Mouse (Mus musculus): ENCODE results near the gene Cd99l2. TPM values are rescaled to one million over a fixed set of nuclear protein-coding genes. Genes with fewer than 3 reads are reported as not detected.

The Cd99l2 gene
- 43.2 and 49.0 TPM in 2 replicates for polyA plus RNA-seq (2015; fragmentation: Nextera tagmentation; extraction: Ambion mirVana)

DNA sequence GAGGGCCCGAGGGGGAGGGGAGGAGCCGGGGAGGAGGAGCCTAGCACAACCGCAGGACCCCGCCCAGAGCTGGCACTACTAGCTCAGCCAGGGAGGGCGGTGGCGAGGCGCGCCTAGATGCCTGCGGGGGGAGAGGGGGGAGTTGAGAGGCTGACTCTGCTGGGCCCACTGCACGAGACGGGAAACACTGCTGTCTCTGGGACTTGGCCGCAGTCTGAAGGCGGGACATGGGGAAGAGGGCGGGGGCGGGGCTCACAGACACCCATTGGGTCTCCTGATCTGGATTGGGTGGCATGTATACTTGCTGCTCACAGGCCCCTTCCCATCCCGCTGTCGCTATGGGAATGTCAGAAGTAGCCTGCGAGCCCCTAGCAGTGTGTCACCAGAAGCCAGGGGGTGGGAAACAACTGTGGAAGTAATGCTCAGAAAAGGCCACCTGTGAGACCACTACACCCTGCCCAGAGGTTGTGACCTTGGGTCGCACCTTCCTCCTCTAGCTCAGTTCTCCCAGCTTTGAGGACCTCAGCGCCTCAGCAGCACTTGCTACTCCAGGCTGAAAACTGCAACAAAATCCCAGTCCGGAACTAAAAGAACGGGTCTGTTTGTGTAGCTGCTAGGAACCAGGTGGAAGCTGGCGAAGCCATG lies at the start of gene Cd99l2:
TSS of gene Cd99l2 (minus strand) at position 216 of the 645 bp plus-strand sequence.
- H3K27me3 ChIP-seq = no peaks in the 10 kb centered on the region
- peak within 1 kb of the TSS; percentile 64 for H3K4me2 ChIP-seq
- 24% methylated on average over 16 of the region's 23 CpGs for WGBS
- H3K36me3 ChIP-seq (ENCODE audit: poor library complexity, severe bottlenecking) = no peaks in the 10 kb centered on the region
- H3K9me3 ChIP-seq (replicated peaks) = no peaks in the 10 kb centered on the region
- peaks cover 16% of the 10 kb centered on the region for H3K4me1 ChIP-seq
- ATAC-seq = peak; percentile 97
- H3K4me3 ChIP-seq = peak within 1 kb of the TSS; percentile 50
- H3K27ac ChIP-seq = peak within 1 kb of the TSS; percentile 85
- H3K9ac ChIP-seq = peak within 1 kb of the TSS; percentile 67

DNA sequence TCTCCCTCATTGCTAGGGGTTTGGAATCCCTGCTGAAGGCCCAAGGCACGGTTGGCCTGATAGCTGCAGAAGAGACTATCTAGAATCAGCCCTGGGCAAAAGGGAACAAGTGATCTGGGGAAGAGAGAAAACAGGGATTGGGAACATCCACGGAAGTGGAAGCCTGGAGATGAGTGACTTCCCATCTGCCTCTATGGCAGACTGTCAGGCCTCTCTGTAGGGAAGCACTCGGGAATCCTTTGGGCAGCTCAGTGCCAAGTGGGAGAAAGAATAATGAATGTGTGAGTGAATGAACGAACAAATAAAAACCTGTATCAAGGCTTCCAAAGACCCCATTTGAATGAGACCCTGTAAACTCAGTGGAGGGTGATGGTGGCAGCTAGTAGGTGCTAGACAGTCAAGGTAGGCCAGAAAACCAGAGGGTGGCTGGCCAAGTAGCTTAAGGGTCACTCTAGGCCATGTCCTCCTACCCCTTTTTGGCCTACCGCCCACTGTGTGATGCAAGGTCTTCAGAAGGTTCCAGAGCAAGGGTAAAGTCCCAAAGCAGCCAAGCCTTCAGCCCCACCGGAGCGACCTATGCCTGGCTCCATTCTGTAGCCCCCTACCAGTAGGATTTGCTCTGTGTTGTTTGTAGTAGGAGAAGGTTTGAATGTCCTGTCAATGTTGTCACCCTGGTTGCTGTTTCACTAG lies 48.3 kb upstream of the Cd99l2 start:
- no peaks in the 10 kb centered on the region for H3K27me3 ChIP-seq
- H3K4me3 ChIP-seq = no peak overlapping the region
- H3K9ac ChIP-seq = no peak overlapping the region
- WGBS = 76% methylated on average over 7 of the region's 7 CpGs
- no peak overlapping the region for H3K4me2 ChIP-seq
- no peaks in the 10 kb centered on the region for H3K4me1 ChIP-seq
- no peak for ATAC-seq
- H3K9me3 ChIP-seq (replicated peaks) = no peaks in the 10 kb centered on the region
- no peaks in the 10 kb centered on the region for H3K36me3 ChIP-seq (ENCODE audit: poor library complexity, severe bottlenecking)
- H3K27ac ChIP-seq = no peak overlapping the region

DNA sequence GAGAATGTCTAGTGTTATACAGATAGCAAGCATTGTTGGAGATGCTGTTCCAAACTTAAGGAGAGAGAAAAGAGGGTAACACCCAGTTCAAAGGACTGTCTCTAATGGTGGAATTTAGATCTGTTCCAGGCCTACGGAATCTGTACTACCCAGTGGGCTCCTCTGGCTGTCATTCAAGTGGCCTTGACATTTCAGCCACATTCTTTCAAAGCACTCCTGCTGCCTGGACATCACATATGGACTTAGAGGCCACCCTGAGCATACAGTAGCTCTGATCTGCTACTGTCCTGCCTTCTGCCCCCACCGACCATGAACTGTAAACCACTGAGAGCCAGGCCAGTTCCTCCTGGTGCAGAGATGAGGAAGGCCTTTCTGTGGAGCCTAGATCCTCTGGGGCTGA lies 45.1 kb upstream of the Cd99l2 start:
- no peak for ATAC-seq
- 64% methylated on average over 2 of the region's 2 CpGs for WGBS
- no peak overlapping the region for H3K4me3 ChIP-seq
- no peaks in the 10 kb centered on the region for H3K9me3 ChIP-seq (replicated peaks)
- H3K27me3 ChIP-seq = no peaks in the 10 kb centered on the region
- H3K27ac ChIP-seq = no peak overlapping the region
- no peak overlapping the region for H3K4me2 ChIP-seq
- H3K4me1 ChIP-seq = no peaks in the 10 kb centered on the region
- H3K36me3 ChIP-seq (ENCODE audit: poor library complexity, severe bottlenecking) = no peaks in the 10 kb centered on the region
- H3K9ac ChIP-seq = no peak overlapping the region

DNA sequence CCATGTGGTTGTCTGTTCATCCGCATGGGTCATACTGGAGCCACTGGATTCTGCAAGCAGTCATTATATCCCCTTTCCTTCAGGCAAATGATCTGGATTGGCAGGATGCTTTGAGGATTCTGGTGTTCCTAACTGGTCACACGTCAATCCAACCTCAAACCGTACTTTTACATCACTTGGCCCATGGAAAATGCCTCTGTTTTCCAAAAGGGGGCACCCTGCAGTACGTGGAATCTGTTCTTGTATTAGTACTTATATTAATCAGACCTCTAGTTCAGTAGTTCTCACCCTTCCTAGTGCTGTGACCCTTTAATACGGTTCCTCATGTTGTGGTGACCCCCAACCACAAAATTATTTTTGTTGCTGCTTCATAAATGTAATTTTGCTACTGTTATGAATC lies 41.5 kb upstream of the Cd99l2 start:
- Histone ChIP-seq H3K27ac (no peak overlapping the region), H3K27me3 (no peaks in the 10 kb centered on the region), H3K36me3 (ENCODE audit: poor library complexity, severe bottlenecking) (no peaks in the 10 kb centered on the region), H3K9me3 (replicated peaks) (no peaks in the 10 kb centered on the region), H3K9ac (no peak overlapping the region), H3K4me3 (no peak overlapping the region), H3K4me2 (no peak overlapping the region), H3K4me1 (no peaks in the 10 kb centered on the region; the same call in 1 of the 2 replicates)
- WGBS = 74% methylated on average over 5 of the region's 5 CpGs
- ATAC-seq = no peak

DNA sequence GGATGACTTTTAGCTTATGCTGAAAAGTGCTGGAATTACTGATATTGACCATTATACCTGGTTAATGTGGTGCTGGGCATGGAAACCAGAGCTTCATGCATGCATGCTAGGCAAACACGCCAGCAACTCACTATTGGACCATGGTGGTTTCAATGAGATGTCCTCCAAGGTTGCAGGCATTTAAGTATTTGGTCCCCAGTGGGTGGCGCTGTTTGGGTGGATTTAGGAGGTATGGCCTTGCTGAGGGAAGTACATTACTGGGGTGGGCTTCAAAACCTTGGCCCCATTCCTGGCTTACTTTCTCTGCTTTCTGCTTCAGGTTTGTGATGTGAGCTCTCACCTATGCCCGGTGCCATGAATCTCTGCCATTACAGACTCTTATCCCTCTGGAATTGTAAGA lies 40.0 kb upstream of the Cd99l2 start:
- Histone ChIP-seq H3K9ac (no peak overlapping the region), H3K27me3 (no peaks in the 10 kb centered on the region), H3K4me1 (peaks cover 12% of the 10 kb centered on the region), H3K9me3 (replicated peaks) (no peaks in the 10 kb centered on the region), H3K4me2 (no peak overlapping the region), H3K27ac (no peak overlapping the region), H3K36me3 (ENCODE audit: poor library complexity, severe bottlenecking) (no peaks in the 10 kb centered on the region), H3K4me3 (no peak overlapping the region)
- no peak for ATAC-seq
- WGBS = 66% methylated on average over 3 of the region's 3 CpGs

DNA sequence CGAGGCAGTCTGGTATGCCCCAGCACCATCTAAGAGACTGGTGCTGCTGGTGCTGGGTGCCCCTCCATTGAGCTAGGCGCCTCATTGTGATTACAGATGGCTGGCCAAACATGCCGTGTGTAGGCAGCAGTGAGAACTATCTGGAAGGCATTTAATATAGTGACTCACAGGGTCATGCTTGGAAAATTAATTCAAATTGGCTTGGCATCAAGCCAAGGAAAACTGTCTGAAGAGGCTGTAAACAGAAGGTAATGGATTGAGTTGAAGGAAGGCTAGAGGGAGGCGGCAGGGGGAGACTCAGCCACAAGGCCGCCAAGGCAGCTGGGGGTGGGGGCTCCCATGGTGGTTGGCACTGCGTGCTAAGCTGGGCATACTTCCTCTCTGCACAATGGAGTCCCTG lies 36.0 kb upstream of the Cd99l2 start:
- H3K4me2 ChIP-seq = no peak overlapping the region
- WGBS = 45% methylated on average over 6 of the region's 6 CpGs
- H3K27ac ChIP-seq = no peak overlapping the region
- H3K9ac ChIP-seq = no peak overlapping the region
- no peaks in the 10 kb centered on the region for H3K9me3 ChIP-seq (replicated peaks)
- H3K27me3 ChIP-seq = no peaks in the 10 kb centered on the region
- ATAC-seq = peak; percentile 91
- no peak overlapping the region for H3K4me3 ChIP-seq
- H3K36me3 ChIP-seq (ENCODE audit: poor library complexity, severe bottlenecking) = no peaks in the 10 kb centered on the region
- H3K4me1 ChIP-seq = peaks cover 12% of the 10 kb centered on the region

DNA sequence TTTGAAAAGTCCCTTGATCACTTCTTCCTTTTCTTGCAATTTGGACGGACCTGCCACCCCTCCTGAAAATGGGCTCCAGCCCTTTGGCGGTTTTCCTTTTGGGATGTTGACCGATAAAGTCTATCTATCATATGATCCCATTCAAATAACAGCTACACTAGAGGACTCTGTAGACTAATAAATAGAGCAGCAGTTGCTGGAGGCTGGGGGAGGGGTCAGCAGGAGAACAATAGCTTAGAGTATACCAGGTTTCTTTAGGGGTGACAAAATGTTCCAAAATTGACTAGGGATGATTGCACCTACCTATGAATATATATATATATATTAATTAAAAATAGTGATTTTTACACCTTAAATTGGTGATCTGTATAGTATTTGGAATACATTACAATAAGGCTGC lies 35.5 kb upstream of the Cd99l2 start:
- ATAC-seq = peak; percentile 53; the same call in 1 of the 2 replicates
- no peaks in the 10 kb centered on the region for H3K36me3 ChIP-seq (ENCODE audit: poor library complexity, severe bottlenecking)
- H3K27me3 ChIP-seq = no peaks in the 10 kb centered on the region
- H3K4me1 ChIP-seq = peaks cover 12% of the 10 kb centered on the region
- no peak overlapping the region for H3K4me2 ChIP-seq
- WGBS = 65% methylated on average over 3 of the region's 3 CpGs
- no peak overlapping the region for H3K27ac ChIP-seq
- no peak overlapping the region for H3K4me3 ChIP-seq
- no peaks in the 10 kb centered on the region for H3K9me3 ChIP-seq (replicated peaks)
- no peak overlapping the region for H3K9ac ChIP-seq

DNA sequence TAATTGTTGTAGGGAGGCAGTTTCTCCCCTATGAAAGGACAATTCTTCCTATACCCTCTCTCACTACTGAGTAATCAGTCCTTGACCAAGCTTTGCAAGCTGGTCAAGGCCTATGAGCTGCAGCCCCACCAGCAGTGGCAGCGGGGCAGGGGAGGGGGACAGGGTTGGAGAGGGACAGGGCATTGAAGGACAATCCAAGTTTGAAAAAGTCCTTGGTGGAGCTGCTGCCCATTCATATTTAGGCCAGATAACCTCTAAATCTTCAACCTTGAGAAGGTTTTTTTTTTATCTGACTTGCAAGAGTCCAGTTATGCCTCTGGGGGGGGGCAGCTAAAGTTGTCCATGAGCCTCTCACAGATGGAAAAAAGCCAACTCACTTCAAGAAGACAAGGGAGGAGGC lies 34.8 kb upstream of the Cd99l2 start:
- 87% methylated on average over 1 of the region's 1 CpGs for WGBS
- ATAC-seq = no peak
- no peaks in the 10 kb centered on the region for H3K9me3 ChIP-seq (replicated peaks)

DNA sequence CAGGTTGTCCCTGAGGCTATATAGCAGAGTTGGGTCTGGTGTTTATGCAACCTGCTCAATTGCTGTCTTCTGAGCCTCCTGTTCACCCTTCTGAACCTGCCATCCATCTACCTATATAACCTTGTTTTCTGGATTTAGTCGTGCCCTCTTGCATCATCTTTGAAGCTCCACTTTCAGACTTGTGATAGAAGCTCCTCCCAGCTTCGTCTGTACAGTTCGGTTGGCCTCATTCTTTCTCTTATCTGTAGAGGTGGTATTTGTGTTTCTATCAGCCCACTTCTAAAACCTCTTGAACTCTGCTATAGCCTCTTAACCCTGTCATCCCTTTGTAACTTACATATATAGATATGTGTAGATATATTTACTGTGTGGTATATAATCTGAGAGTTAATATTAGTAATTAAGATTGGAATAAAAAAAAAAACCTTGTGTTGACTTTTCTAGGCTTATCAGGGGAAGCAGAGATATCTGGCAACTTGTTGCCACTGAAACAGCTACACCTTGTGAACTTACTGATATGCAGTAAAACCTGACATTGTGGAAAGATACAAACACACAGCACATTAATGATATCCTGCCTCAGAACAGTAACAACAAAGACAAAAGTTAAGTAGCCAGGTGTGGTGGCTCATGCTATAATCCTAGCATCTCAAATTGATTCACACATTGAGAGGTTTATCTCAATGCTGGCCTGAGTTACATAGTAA lies 33.1 kb upstream of the Cd99l2 start:
- no peak overlapping the region for H3K4me2 ChIP-seq
- H3K9ac ChIP-seq = no peak overlapping the region
- no peak overlapping the region for H3K4me3 ChIP-seq
- peaks cover 12% of the 10 kb centered on the region for H3K4me1 ChIP-seq
- H3K27ac ChIP-seq = no peak overlapping the region
- no peaks in the 10 kb centered on the region for H3K9me3 ChIP-seq (replicated peaks)
- ATAC-seq = no peak
- no peaks in the 10 kb centered on the region for H3K36me3 ChIP-seq (ENCODE audit: poor library complexity, severe bottlenecking)
- 77% methylated on average over 3 of the region's 3 CpGs for WGBS
- H3K27me3 ChIP-seq = no peaks in the 10 kb centered on the region

More for the DNA sequence above, 34.8 kb upstream of the Cd99l2 start:
- Histone ChIP-seq H3K4me3 (no peak overlapping the region), H3K4me2 (no peak overlapping the region), H3K36me3 (ENCODE audit: poor library complexity, severe bottlenecking) (no peaks in the 10 kb centered on the region), H3K27ac (no peak overlapping the region), H3K9ac (no peak overlapping the region), H3K4me1 (peaks cover 12% of the 10 kb centered on the region), H3K27me3 (no peaks in the 10 kb centered on the region)

DNA sequence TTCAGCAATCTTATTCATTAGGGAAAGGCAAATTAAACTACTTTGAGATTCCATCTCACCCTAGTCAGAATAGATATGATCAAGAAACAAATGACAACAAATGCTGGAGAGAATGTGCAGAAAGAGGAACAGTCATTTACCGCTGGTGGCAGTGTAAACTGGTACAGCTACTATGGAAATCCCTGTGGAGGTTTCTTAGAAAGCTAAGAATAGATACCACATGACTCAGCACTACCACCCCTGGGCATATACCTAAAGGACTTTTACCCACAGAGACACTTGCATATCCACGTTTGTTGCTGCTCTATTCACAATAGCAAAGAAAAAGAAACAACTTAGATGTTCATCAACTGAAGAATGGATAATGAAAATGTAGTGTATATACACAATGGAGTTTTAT lies 31.7 kb upstream of the Cd99l2 start:
- H3K27ac ChIP-seq = no peak overlapping the region
- no peak overlapping the region for H3K4me2 ChIP-seq
- H3K36me3 ChIP-seq (ENCODE audit: poor library complexity, severe bottlenecking) = no peaks in the 10 kb centered on the region
- no peak overlapping the region for H3K9ac ChIP-seq
- H3K27me3 ChIP-seq = no peaks in the 10 kb centered on the region
- H3K4me3 ChIP-seq = no peak overlapping the region
- 74% methylated on average over 2 of the region's 2 CpGs for WGBS
- no peak for ATAC-seq
- H3K9me3 ChIP-seq (replicated peaks) = no peaks in the 10 kb centered on the region
- peaks cover 12% of the 10 kb centered on the region for H3K4me1 ChIP-seq

DNA sequence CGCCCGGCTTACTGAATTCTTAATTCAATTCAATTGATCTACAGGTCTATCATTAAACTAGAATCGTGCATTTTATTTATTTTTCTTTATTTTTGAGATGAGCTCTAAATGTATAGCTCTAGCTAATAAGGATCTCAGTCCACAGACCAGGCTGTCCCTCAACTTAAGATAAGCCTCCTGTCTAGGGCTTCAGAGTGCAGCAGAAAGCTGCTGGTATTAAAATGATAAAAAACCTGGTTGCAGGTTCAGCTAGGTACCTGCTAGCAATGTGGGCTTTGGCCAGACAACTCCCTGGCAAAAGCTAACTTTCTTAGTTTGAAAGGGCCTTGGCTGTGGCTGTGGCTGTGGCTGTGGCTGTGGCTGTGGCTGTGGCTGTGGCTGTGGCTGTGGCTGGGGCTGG lies 30.2 kb upstream of the Cd99l2 start:
- WGBS = 92% methylated on average over 3 of the region's 3 CpGs
- peaks cover 2% of the 10 kb centered on the region for H3K4me1 ChIP-seq
- H3K27ac ChIP-seq = no peak overlapping the region
- ATAC-seq = no peak
- H3K9me3 ChIP-seq (replicated peaks) = no peaks in the 10 kb centered on the region
- H3K36me3 ChIP-seq (ENCODE audit: poor library complexity, severe bottlenecking) = no peaks in the 10 kb centered on the region
- H3K27me3 ChIP-seq = no peaks in the 10 kb centered on the region
- H3K9ac ChIP-seq = no peak overlapping the region
- no peak overlapping the region for H3K4me2 ChIP-seq
- no peak overlapping the region for H3K4me3 ChIP-seq

DNA sequence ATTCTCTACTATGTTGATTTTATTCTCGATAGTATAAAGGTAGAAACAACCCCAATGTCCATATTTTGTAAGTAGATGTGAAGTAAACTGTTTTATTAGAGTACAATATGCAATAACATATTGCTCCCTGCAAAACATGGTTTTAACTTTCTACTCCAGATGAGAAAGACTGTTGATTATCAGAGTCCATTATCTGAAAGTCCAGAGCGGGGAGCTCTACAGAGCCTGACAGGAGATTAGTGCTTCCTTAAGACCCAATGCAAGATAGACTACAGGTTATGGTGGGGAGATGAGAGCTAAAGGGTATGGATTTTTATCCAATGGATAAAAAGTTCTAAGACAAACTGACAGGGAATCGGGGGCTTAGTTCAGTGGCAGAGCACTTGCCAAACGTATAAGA lies 26.6 kb upstream of the Cd99l2 start:
- Histone ChIP-seq H3K27ac (no peak overlapping the region), H3K9me3 (replicated peaks) (no peaks in the 10 kb centered on the region), H3K4me3 (no peak overlapping the region), H3K4me1 (no peaks in the 10 kb centered on the region), H3K4me2 (no peak overlapping the region), H3K36me3 (ENCODE audit: poor library complexity, severe bottlenecking) (no peaks in the 10 kb centered on the region), H3K27me3 (no peaks in the 10 kb centered on the region), H3K9ac (no peak overlapping the region)
- ATAC-seq = no peak
- 81% methylated on average over 4 of the region's 4 CpGs for WGBS

Measured in forebrain, embryonic 13.5 days (tissue).